Mouse (Mus musculus): ENCODE data around the gene Efna4. TPM values are rescaled to one million over a fixed set of nuclear protein-coding genes. Genes with fewer than 3 reads are reported as not detected.

Efna4 gene
- polyA plus RNA-seq, 1 experiment, result 12.5 TPM

DNA sequence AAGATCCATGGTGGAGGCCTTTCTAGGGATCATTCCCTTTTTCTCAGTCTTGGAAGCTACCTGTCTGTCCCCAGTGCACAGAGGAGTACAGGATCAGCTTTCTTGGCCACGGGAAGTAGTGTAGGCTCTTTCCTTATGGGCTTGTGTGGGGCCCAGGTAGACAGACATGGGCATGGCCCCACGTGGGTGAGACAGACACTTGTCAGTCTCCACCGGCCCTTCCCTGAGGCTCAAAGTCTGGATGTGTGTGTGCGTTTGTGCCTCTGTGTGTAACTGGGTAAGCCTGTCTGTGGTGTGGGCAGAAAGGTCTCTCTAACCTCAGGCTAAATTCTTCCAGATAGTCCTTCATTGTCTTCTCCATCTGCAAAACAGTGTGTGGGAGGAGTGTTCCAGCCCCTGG is 32.7 kb downstream of the Efna4 start:
- H3K27ac ChIP-seq (ENCODE audit: control insufficient read depth, insufficient read depth, low read length), result no peak overlapping the region

DNA sequence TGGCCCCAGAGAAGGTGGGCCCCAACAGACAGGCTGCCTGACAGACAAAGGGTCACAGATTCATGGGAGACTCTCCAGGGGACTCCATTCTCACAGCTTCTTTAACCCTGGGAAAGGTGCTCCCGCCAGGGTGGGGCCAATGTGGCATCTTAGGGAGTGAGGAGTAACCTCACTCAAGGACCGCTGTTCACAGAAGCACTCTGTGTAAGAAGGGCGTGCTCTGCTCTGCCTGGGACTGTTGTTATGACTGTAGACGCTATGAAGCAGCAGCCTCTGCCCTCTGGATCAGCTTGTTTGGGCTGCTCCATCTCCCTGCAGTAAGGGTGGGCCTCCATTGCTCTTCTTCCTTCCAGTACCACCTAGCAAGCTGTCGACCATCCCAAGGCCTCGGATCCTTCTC is 33.4 kb downstream of the Efna4 start:
- H3K27ac ChIP-seq (ENCODE audit: control insufficient read depth, insufficient read depth, low read length), result no peak overlapping the region

More for the DNA sequence above, 32.7 kb downstream of the Efna4 start:
- DNase-seq, result no peak
- Histone ChIP-seq H3K4me1 (replicated peaks; ENCODE audit: control insufficient read depth, insufficient read depth, low read length) (peaks cover 8% of the 10 kb centered on the region), H3K36me3 (ENCODE audit: control insufficient read depth, insufficient read depth, low read length) (no peaks in the 10 kb centered on the region), H3K27me3 (ENCODE audit: control insufficient read depth, insufficient read depth, low read length) (no peaks in the 10 kb centered on the region), H3K4me3 (ENCODE audit: control insufficient read depth, insufficient read depth, low read length) (no peak overlapping the region)
- 85% methylated on average over 4 of the region's 4 CpGs for WGBS
- TF ChIP-seq CTCF (IDR thresholded peaks at IDR 0.05; ENCODE audit: borderline replicate concordance, control insufficient read depth, extremely low read depth, insufficient read depth, low read length, poor library complexity), result no peak
- no peak for TF ChIP-seq POLR2A (IDR thresholded peaks at IDR 0.05; ENCODE audit: control insufficient read depth, extremely low read depth, insufficient read depth, low read length, poor library complexity)

DNA sequence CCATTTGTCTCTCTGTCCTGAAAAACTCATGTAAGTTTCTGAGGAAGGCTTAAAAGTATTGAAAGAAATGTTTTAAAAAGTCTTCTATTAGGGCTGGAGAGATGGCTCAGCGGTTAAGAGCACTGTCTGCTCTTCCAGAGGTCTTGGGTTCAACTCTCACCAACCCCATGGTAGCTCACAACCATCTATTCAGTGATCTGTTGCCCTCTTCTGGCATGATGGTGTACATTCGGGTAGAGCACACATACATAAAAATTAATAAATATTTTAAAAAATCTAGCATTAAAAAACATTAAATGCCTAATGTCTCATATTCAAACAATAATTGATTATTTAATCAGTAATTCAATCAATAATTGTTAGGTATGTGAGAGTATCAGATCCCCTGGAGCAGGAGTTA is 37.3 kb downstream of the Efna4 start:
- Histone ChIP-seq H3K27ac (ENCODE audit: control insufficient read depth, insufficient read depth, low read length) (no peak overlapping the region), H3K4me3 (ENCODE audit: control insufficient read depth, insufficient read depth, low read length) (no peak overlapping the region), H3K27me3 (ENCODE audit: control insufficient read depth, insufficient read depth, low read length) (no peaks in the 10 kb centered on the region), H3K36me3 (ENCODE audit: control insufficient read depth, insufficient read depth, low read length) (no peaks in the 10 kb centered on the region), H3K4me1 (replicated peaks; ENCODE audit: control insufficient read depth, insufficient read depth, low read length) (peaks cover 13% of the 10 kb centered on the region)
- TF ChIP-seq CTCF (IDR thresholded peaks at IDR 0.05; ENCODE audit: borderline replicate concordance, control insufficient read depth, extremely low read depth, insufficient read depth, low read length, poor library complexity) (no peak), POLR2A (IDR thresholded peaks at IDR 0.05; ENCODE audit: control insufficient read depth, extremely low read depth, insufficient read depth, low read length, poor library complexity) (no peak)
- DNase-seq, result no peak
- WGBS, result 69% methylated on average over 2 of the region's 2 CpGs

More for the DNA sequence above, 33.4 kb downstream of the Efna4 start:
- Histone ChIP-seq H3K27me3 (ENCODE audit: control insufficient read depth, insufficient read depth, low read length) (no peaks in the 10 kb centered on the region), H3K4me1 (replicated peaks; ENCODE audit: control insufficient read depth, insufficient read depth, low read length) (peaks cover 9% of the 10 kb centered on the region), H3K36me3 (ENCODE audit: control insufficient read depth, insufficient read depth, low read length) (no peaks in the 10 kb centered on the region), H3K4me3 (ENCODE audit: control insufficient read depth, insufficient read depth, low read length) (no peak overlapping the region)
- TF ChIP-seq POLR2A (IDR thresholded peaks at IDR 0.05; ENCODE audit: control insufficient read depth, extremely low read depth, insufficient read depth, low read length, poor library complexity), result no peak
- TF ChIP-seq CTCF (IDR thresholded peaks at IDR 0.05; ENCODE audit: borderline replicate concordance, control insufficient read depth, extremely low read depth, insufficient read depth, low read length, poor library complexity), result no peak
- WGBS, result 92% methylated on average over 6 of the region's 6 CpGs
- DNase-seq, result no peak

DNA sequence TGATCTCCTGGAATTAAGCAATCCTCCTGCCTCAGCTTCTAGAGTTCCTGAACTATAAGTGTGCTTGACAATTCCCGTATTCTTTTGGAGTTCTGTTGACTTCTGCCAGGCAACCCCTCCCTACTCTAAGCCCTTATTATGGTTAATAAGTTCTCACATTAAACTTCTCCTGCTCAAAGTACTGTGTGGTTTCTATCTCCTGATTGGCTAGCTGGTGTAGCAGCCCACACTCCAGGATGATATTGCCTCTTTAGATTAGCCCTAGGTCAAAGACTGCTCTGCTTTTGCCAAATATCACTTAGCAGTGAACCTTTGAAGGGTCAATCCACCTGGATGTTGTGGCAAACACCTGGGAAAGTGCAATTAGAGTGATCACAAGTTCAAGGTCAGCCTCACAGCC is 37.8 kb downstream of the Efna4 start:
- H3K4me3 ChIP-seq (ENCODE audit: control insufficient read depth, insufficient read depth, low read length), result no peak overlapping the region
- no peaks in the 10 kb centered on the region for H3K27me3 ChIP-seq (ENCODE audit: control insufficient read depth, insufficient read depth, low read length)
- H3K4me1 ChIP-seq (replicated peaks; ENCODE audit: control insufficient read depth, insufficient read depth, low read length), result peaks cover 10% of the 10 kb centered on the region
- no peak for TF ChIP-seq POLR2A (IDR thresholded peaks at IDR 0.05; ENCODE audit: control insufficient read depth, extremely low read depth, insufficient read depth, low read length, poor library complexity)
- no peak for TF ChIP-seq CTCF (IDR thresholded peaks at IDR 0.05; ENCODE audit: borderline replicate concordance, control insufficient read depth, extremely low read depth, insufficient read depth, low read length, poor library complexity)
- DNase-seq, result no peak
- H3K36me3 ChIP-seq (ENCODE audit: control insufficient read depth, insufficient read depth, low read length), result no peaks in the 10 kb centered on the region
- no peak overlapping the region for H3K27ac ChIP-seq (ENCODE audit: control insufficient read depth, insufficient read depth, low read length)
- 57% methylated on average over 1 of the region's 1 CpGs for WGBS

GRCm38 (mm10) chr3:89299499-89299898 is 38.3 kb downstream of the Efna4 start:
- Histone ChIP-seq H3K4me3 (ENCODE audit: control insufficient read depth, insufficient read depth, low read length) (no peak overlapping the region), H3K27ac (ENCODE audit: control insufficient read depth, insufficient read depth, low read length) (no peak overlapping the region), H3K27me3 (ENCODE audit: control insufficient read depth, insufficient read depth, low read length) (no peaks in the 10 kb centered on the region), H3K36me3 (ENCODE audit: control insufficient read depth, insufficient read depth, low read length) (no peaks in the 10 kb centered on the region), H3K4me1 (replicated peaks; ENCODE audit: control insufficient read depth, insufficient read depth, low read length) (peaks cover 10% of the 10 kb centered on the region)
- no peak for TF ChIP-seq POLR2A (IDR thresholded peaks at IDR 0.05; ENCODE audit: control insufficient read depth, extremely low read depth, insufficient read depth, low read length, poor library complexity)
- no peak for TF ChIP-seq CTCF (IDR thresholded peaks at IDR 0.05; ENCODE audit: borderline replicate concordance, control insufficient read depth, extremely low read depth, insufficient read depth, low read length, poor library complexity)
- 1% methylated on average over 14 of the region's 14 CpGs for WGBS
- peak; percentile 54 for DNase-seq

GRCm38 (mm10) chr3:89298908-89299307 is 38.9 kb downstream of the Efna4 start:
- no peak overlapping the region for H3K4me3 ChIP-seq (ENCODE audit: control insufficient read depth, insufficient read depth, low read length)
- H3K36me3 ChIP-seq (ENCODE audit: control insufficient read depth, insufficient read depth, low read length), result no peaks in the 10 kb centered on the region
- TF ChIP-seq CTCF (IDR thresholded peaks at IDR 0.05; ENCODE audit: borderline replicate concordance, control insufficient read depth, extremely low read depth, insufficient read depth, low read length, poor library complexity) (no peak), POLR2A (IDR thresholded peaks at IDR 0.05; ENCODE audit: control insufficient read depth, extremely low read depth, insufficient read depth, low read length, poor library complexity) (no peak)
- WGBS, result 93% methylated on average over 6 of the region's 6 CpGs
- no peak for DNase-seq
- no peak overlapping the region for H3K27ac ChIP-seq (ENCODE audit: control insufficient read depth, insufficient read depth, low read length)
- H3K4me1 ChIP-seq (replicated peaks; ENCODE audit: control insufficient read depth, insufficient read depth, low read length), result peaks cover 12% of the 10 kb centered on the region
- H3K27me3 ChIP-seq (ENCODE audit: control insufficient read depth, insufficient read depth, low read length), result no peaks in the 10 kb centered on the region

DNA sequence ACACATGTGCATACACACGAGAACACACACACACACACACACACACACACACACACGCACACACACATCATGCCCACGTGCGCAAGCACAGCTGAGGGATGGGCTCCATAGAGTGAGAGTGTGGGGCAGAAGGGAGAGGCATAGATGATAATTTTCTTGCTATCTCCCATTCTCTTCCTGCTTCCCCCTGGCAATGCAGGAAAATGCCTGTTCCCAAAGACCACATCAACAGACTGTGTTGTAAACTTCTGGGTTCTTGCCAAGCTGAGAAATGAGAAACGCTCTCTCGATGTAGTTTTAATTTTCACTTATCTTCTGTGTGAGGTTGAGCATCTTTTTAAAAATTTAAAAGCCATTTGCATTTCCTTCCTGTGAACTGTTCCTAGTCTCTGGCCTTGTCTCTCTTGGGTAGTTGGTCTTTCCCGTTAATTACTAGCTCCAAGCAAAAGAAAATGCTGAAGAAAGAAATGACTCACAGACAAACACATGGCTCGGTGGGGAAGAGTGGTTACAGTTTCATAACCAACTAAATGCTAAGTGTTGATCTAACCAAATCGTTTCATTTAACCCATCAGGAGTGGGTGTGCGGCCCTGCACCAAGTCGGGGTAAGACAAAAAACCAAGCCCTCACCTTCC is 40.9 kb downstream of the Efna4 start:
- no peak for DNase-seq
- Histone ChIP-seq H3K27me3 (ENCODE audit: control insufficient read depth, insufficient read depth, low read length) (no peaks in the 10 kb centered on the region), H3K36me3 (ENCODE audit: control insufficient read depth, insufficient read depth, low read length) (no peaks in the 10 kb centered on the region), H3K4me3 (ENCODE audit: control insufficient read depth, insufficient read depth, low read length) (no peak overlapping the region), H3K27ac (ENCODE audit: control insufficient read depth, insufficient read depth, low read length) (no peak overlapping the region), H3K4me1 (replicated peaks; ENCODE audit: control insufficient read depth, insufficient read depth, low read length) (peaks cover 25% of the 10 kb centered on the region)
- no peak for TF ChIP-seq CTCF (IDR thresholded peaks at IDR 0.05; ENCODE audit: borderline replicate concordance, control insufficient read depth, extremely low read depth, insufficient read depth, low read length, poor library complexity)
- no peak for TF ChIP-seq POLR2A (IDR thresholded peaks at IDR 0.05; ENCODE audit: control insufficient read depth, extremely low read depth, insufficient read depth, low read length, poor library complexity)
- WGBS, result 82% methylated on average over 11 of the region's 11 CpGs

Measured in thymus, adult 2 months (tissue).